Mouse (Mus musculus) adrenal gland, postnatal 4 days (tissue): ENCODE measurements at regions not wholly inside any gene's neighbourhood (a gene's known extent, or its start where the extent isn't known, plus 50 kb on each side); places are given as distances from the start of the nearest gene placed in this dataset.

Experiments
- DNase-seq, 2 experiments: peaks; one replicate each; pipeline ENCODE4 v3.0.0; 2021 to 2022; ENCODE audit warnings: low spot score in 2 of 2, mixed read lengths in 2 of 2

- no peak for DNase-seq
These were observed 348.9 kb upstream of the Slc24a5 start for GRCm38 (mm10) chr2:124718985-124719384.

- DNase-seq = no peak
These were observed 348.0 kb upstream of the Slc24a5 start for GRCm38 (mm10) chr2:124719820-124720478.

GRCm38 (mm10) chr2:124720593-124721445, 347.1 kb upstream of the Slc24a5 start:
- no peak for DNase-seq

- no peak for DNase-seq
These were observed 343.8 kb upstream of the Slc24a5 start for GRCm38 (mm10) chr2:124724171-124724570.

GRCm38 (mm10) chr2:124724827-124725480, 343.0 kb upstream of the Slc24a5 start:
- no peak for DNase-seq

GRCm38 (mm10) chr2:124727979-124728378, 339.9 kb upstream of the Slc24a5 start:
- DNase-seq = no peak

GRCm38 (mm10) chr2:124732593-124732992, 335.3 kb upstream of the Slc24a5 start:
- no peak for DNase-seq

GRCm38 (mm10) chr2:124740848-124741247, 327.1 kb upstream of the Slc24a5 start:
- no peak for DNase-seq

- DNase-seq = no peak
These were observed 325.0 kb upstream of the Slc24a5 start for GRCm38 (mm10) chr2:124742964-124743363.

- DNase-seq = no peak
These were observed 322.9 kb upstream of the Slc24a5 start for GRCm38 (mm10) chr2:124745045-124745444.

GRCm38 (mm10) chr2:124747119-124747518, 320.8 kb upstream of the Slc24a5 start:
- no peak for DNase-seq

GRCm38 (mm10) chr2:124747627-124748026, 320.3 kb upstream of the Slc24a5 start:
- no peak for DNase-seq

- no peak for DNase-seq
These were observed 316.1 kb upstream of the Slc24a5 start for GRCm38 (mm10) chr2:124751832-124752231.

GRCm38 (mm10) chr2:124753717-124754116, 314.2 kb upstream of the Slc24a5 start:
- no peak for DNase-seq

GRCm38 (mm10) chr2:124755244-124755643, 312.7 kb upstream of the Slc24a5 start:
- no peak for DNase-seq

GRCm38 (mm10) chr2:124758992-124759391, 308.9 kb upstream of the Slc24a5 start:
- DNase-seq = no peak

- DNase-seq = no peak
These were observed 304.3 kb upstream of the Slc24a5 start for GRCm38 (mm10) chr2:124763650-124764049.

GRCm38 (mm10) chr2:124764186-124764910, 303.6 kb upstream of the Slc24a5 start:
- no peak for DNase-seq

- DNase-seq = no peak
These were observed 298.5 kb upstream of the Slc24a5 start for GRCm38 (mm10) chr2:124769267-124769967.

GRCm38 (mm10) chr2:124770028-124770427, 297.9 kb upstream of the Slc24a5 start:
- no peak for DNase-seq
